Mouse (Mus musculus) stomach, postnatal 0 days (tissue): ENCODE data around the gene Cyb5rl. TPM values are rescaled to one million over a fixed set of nuclear protein-coding genes. Genes with fewer than 3 reads are reported as not detected.

Source experiments
- ATAC-seq: fragments of 200-750 bp; cut with Nextera tagmentation; 2 replicates; pipeline ENCODE4 v1.8.0; 2017; ENCODE audit not compliant: low FRiP score, low TSS enrichment
- DNase-seq: peaks from one replicate; pipeline ENCODE4 v3.0.0-alpha.2; 2016; ENCODE audit warnings: low spot score
- H3K27ac ChIP-seq: fragments of 300-500 bp; sonication (generic); replicated peaks from 2 replicates; pipeline ENCODE4 v1.5.1; 2014; ENCODE audit warnings: mild to moderate bottlenecking, control low read depth
- H3K27me3 ChIP-seq: fragments of 300-500 bp; sonication (generic); 2 replicates; pipeline ENCODE4 v1.6.1; 2014; ENCODE audit warnings: low read length; ENCODE audit not compliant: control insufficient read depth, insufficient read depth
- H3K36me3 ChIP-seq: fragments of 300-500 bp; sonication (generic); 2 replicates; pipeline ENCODE4 v1.6.1; 2014; ENCODE audit warnings: low read length, mixed read lengths; ENCODE audit not compliant: control insufficient read depth, insufficient read depth
- H3K4me1 ChIP-seq: fragments of 300-500 bp; sonication (generic); replicated peaks from 2 replicates; pipeline ENCODE4 v1.6.1; 2014; ENCODE audit warnings: antibody characterized with exemption; ENCODE audit not compliant: control insufficient read depth, insufficient read depth
- H3K4me2 ChIP-seq: fragments of 300-500 bp; sonication (generic); replicated peaks from 2 replicates; pipeline ENCODE4 v1.6.1; 2014; ENCODE audit warnings: low read depth, mild to moderate bottlenecking, control low read depth, moderate library complexity
- H3K4me3 ChIP-seq: fragments of 300-500 bp; sonication (generic); 2 replicates; pipeline ENCODE4 v1.5.1; 2014; ENCODE audit warnings: low read depth, low read length, control low read depth
- H3K9ac ChIP-seq: fragments of 300-500 bp; sonication (generic); 2 replicates; pipeline ENCODE4 v1.6.1; 2014; ENCODE audit warnings: mild to moderate bottlenecking, low read length, control low read depth, mixed read lengths
- H3K9me3 ChIP-seq: fragments of 300-500 bp; sonication (generic); 2 replicates; pipeline ENCODE4 v1.6.1; 2016; ENCODE audit warnings: low read length; ENCODE audit not compliant: control insufficient read depth
- CTCF ChIP-seq: IDR thresholded peaks from 2 replicates; pipeline ENCODE4 v1.5.1; 2016; ENCODE audit warnings: antibody characterized with exemption, low read depth, mild to moderate bottlenecking, moderate library complexity
- EP300 ChIP-seq: optimal IDR thresholded peaks from 2 replicates; pipeline ENCODE3; 2016; ENCODE audit warnings: antibody characterized with exemption
- WGBS: fragments of 180-500 bp; shearing (Covaris S2); extraction: QIAGEN DNeasy Blood & Tissue Kit; methylation state at CpG from one replicate; pipeline ENCODE4 v1.1.7; 2014; 5-methylcytosine and 5-hydroxymethylcytosine counted together
- polyA plus RNA-seq: library from polyadenylated mRNA; unstranded; fragments of >200 nt; fragmentation: Nextera tagmentation; extraction: Ambion mirVana; gene quantifications from 2 replicates; pipeline ENCODE4 v1.2.1, GENCODE M21; 2015

The Cyb5rl gene
- polyA plus RNA-seq, 1 experiment from 2014 or later: 5.6 TPM

DNA sequence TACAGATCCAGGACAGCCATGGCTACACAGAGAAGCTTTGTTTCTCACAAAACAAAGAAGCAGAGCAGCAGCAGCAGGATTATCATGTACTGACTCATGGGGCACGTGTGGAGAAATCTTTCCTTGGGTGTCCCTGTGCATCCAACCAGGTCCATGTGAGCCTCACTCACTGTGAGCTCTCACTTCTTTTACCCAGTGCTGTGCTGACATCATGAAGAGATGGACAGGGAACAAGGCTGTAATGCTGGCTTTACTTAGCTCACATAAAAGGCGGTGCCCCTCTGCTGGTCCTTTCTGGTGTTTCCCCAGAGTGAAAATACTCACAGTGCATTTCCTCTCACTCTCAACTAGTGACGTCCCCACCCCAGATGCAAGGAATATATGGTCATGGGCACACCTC, 45.3 kb upstream of the Cyb5rl start:
- ATAC-seq: peak; percentile 13; the same call in 1 of the 2 replicates
- Histone ChIP-seq H3K27ac (no peak overlapping the region), H3K4me1 (peaks cover 3% of the 10 kb centered on the region; the same call in 1 of the 2 replicates)

GRCm38 (mm10) chr4:107024899-107025298, 41.9 kb upstream of the Cyb5rl start:
- 66% methylated on average over 7 of the region's 7 CpGs for WGBS
- Histone ChIP-seq H3K4me2 (no peak overlapping the region), H3K27me3 (no peaks in the 10 kb centered on the region), H3K4me1 (no peaks in the 10 kb centered on the region), H3K36me3 (no peaks in the 10 kb centered on the region), H3K4me3 (no peak overlapping the region), H3K9me3 (no peaks in the 10 kb centered on the region), H3K27ac (no peak overlapping the region), H3K9ac (no peak overlapping the region)
- ATAC-seq: peak; percentile 79
- TF ChIP-seq EP300 (no peak), CTCF (peak; percentile 29)
- DNase-seq: peak; percentile 74

More for the DNA sequence above, 45.3 kb upstream of the Cyb5rl start:
- no peaks in the 10 kb centered on the region for H3K36me3 ChIP-seq
- TF ChIP-seq CTCF: no peak; the same call in 1 of the 2 replicates
- TF ChIP-seq EP300: no peak
- no peak overlapping the region for H3K9ac ChIP-seq
- WGBS: 56% methylated on average over 3 of the region's 3 CpGs
- no peaks in the 10 kb centered on the region for H3K27me3 ChIP-seq
- no peaks in the 10 kb centered on the region for H3K9me3 ChIP-seq
- DNase-seq: no peak
- H3K4me2 ChIP-seq: no peak overlapping the region
- H3K4me3 ChIP-seq: no peak overlapping the region

- ATAC-seq (no peak), DNase-seq (no peak)
- Histone ChIP-seq H3K27me3 (no peaks in the 10 kb centered on the region), H3K27ac (no peak overlapping the region), H3K4me3 (no peak overlapping the region), H3K9me3 (no peaks in the 10 kb centered on the region), H3K4me1 (no peaks in the 10 kb centered on the region), H3K4me2 (no peak overlapping the region), H3K36me3 (no peaks in the 10 kb centered on the region), H3K9ac (no peak overlapping the region)
- WGBS: 86% methylated on average over 5 of the region's 5 CpGs
- TF ChIP-seq CTCF (no peak), EP300 (no peak)
Observed at GRCm38 (mm10) chr4:107025369-107025768, 41.4 kb upstream of the Cyb5rl start.

DNA sequence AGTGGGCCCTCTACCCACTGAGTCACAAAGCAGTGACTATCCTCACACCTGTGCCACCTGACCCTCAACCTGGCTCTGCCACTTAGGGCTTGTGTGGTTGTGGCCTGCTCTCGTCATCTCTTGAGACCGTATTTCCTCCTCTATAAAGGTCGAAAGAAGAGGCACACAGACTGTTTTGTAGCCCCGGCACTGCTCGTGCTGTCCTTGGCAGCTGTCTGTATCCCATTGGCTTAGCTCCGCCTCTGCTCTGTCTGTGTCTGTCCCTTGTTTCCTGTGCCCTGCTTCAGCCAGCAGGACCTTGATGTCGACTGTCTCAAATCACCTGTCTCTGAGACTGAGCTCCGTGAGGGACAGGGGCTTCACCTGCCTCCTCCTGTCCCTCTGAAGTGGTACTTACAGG, 40.3 kb upstream of the Cyb5rl start:
- WGBS: 60% methylated on average over 8 of the region's 8 CpGs
- no peak overlapping the region for H3K9ac ChIP-seq
- no peaks in the 10 kb centered on the region for H3K4me1 ChIP-seq
- no peak overlapping the region for H3K4me2 ChIP-seq
- DNase-seq (no peak), ATAC-seq (no peak)
- no peaks in the 10 kb centered on the region for H3K36me3 ChIP-seq
- H3K27me3 ChIP-seq: no peaks in the 10 kb centered on the region
- H3K27ac ChIP-seq: no peak overlapping the region
- no peaks in the 10 kb centered on the region for H3K9me3 ChIP-seq
- TF ChIP-seq EP300: no peak
- TF ChIP-seq CTCF: no peak
- H3K4me3 ChIP-seq: no peak overlapping the region

DNA sequence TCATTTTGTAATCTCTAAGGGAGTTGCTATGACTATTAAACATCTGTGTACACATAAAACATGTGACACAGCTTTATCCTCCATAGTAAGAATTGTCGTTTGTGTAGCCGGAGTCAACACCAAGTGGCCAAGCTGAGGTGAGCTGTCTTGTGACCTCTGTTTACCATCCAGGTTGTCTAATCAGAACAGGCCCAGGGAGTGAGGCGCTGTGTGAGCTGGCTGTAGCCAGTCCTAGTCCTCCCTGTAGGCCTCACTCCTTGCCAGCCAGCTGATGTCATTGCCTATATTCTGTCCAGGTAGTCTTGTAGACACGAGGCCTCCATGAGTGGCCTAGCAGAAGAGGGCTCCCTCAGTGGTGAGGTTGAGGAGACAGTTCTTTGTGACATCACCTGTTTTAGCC, 31.1 kb upstream of the Cyb5rl start:
- H3K36me3 ChIP-seq: peaks cover 11% of the 10 kb centered on the region
- no peaks in the 10 kb centered on the region for H3K4me1 ChIP-seq
- peak; percentile 50 for DNase-seq
- no peak overlapping the region for H3K4me2 ChIP-seq
- 67% methylated on average over 4 of the region's 4 CpGs for WGBS
- H3K9me3 ChIP-seq: no peaks in the 10 kb centered on the region
- no peak overlapping the region for H3K4me3 ChIP-seq
- no peak overlapping the region for H3K9ac ChIP-seq
- no peaks in the 10 kb centered on the region for H3K27me3 ChIP-seq
- peak; percentile 92 for ATAC-seq
- no peak for TF ChIP-seq CTCF
- no peak for TF ChIP-seq EP300
- no peak overlapping the region for H3K27ac ChIP-seq

GRCm38 (mm10) chr4:107036985-107037384, 29.8 kb upstream of the Cyb5rl start:
- no peaks in the 10 kb centered on the region for H3K27me3 ChIP-seq
- H3K36me3 ChIP-seq: peaks cover 17% of the 10 kb centered on the region
- no peak overlapping the region for H3K9ac ChIP-seq
- DNase-seq (peak; percentile 36), ATAC-seq (peak; percentile 74; the same call in 1 of the 2 replicates)
- H3K27ac ChIP-seq: no peak overlapping the region
- 91% methylated on average over 2 of the region's 2 CpGs for WGBS
- no peaks in the 10 kb centered on the region for H3K4me1 ChIP-seq
- no peak overlapping the region for H3K4me3 ChIP-seq
- TF ChIP-seq CTCF (peak; percentile 59), EP300 (no peak)
- H3K4me2 ChIP-seq: no peak overlapping the region
- no peaks in the 10 kb centered on the region for H3K9me3 ChIP-seq
